Mouse (Mus musculus) megakaryocyte, embryonic 14.5 days (primary cell): Measurements from ENCODE around the gene Aff3.

Source experiments
- FLI1 ChIP-seq: IDR thresholded peaks from 2 replicates; pipeline ENCODE4 v1.6.1; 2012; ENCODE audit warnings: low read length, inconsistent platforms, mixed read lengths
- GATA1 ChIP-seq: IDR thresholded peaks from 3 replicates; pipeline ENCODE4 v1.6.1; 2012; ENCODE audit warnings: mixed read lengths, low read length, inconsistent platforms, borderline replicate concordance

DNA sequence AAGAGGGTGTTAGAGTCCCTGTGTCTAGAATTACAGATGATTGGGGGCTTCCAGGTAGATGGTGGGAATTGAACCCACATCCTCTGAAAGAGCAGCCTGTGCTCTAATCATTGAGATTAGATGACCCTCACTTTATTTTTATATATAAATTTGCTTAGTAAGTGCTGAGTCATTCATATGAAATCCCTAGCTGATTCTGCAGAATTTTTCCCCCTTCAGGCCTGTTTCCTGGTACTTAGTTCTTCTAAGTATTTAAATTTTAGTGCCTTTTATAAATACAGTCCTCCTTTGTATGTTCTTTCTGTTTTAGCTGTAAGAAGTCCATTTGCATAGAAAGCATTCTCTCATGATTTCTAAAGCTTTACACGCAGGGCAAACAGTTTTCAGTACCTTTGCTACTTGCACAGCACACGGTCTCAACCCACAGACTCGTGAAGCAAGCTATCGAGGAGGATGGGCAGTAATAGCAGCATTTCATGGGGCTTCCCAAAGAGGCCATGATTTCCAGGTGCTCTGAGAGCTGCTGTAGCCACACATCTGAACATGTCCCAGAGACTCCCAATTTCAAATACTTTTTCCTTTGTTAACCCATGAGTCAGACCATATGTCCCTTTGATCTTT, 5.7 kb downstream of the Aff3 start:
- no peak for TF ChIP-seq GATA1
- no peak for TF ChIP-seq FLI1
